Mouse (Mus musculus) ES-E14 (cell line): ENCODE results near the gene Hyal2. TPM values are rescaled to one million over a fixed set of nuclear protein-coding genes. Genes with fewer than 3 reads are reported as not detected.

Experiments used
- DNase-seq: peaks from one replicate; pipeline ENCODE4 v3.0.0-alpha.2; 2013; ENCODE audit warnings: low read depth, low spot score
- H3K27ac ChIP-seq: 2 replicates; pipeline ENCODE4 v1.5.1; 2012; ENCODE audit warnings: low read depth, mild to moderate bottlenecking, low read length, moderate library complexity, mixed read lengths; ENCODE audit not compliant: poor library complexity, insufficient read depth, severe bottlenecking
- H3K36me3 ChIP-seq: 2 replicates; pipeline ENCODE4 v1.6.1; 2012; ENCODE audit warnings: mild to moderate bottlenecking, low read length, moderate library complexity, mixed read lengths; ENCODE audit not compliant: control insufficient read depth, poor library complexity, insufficient read depth, severe bottlenecking
- H3K4me1 ChIP-seq, 2 experiments: fragments of 150-350 bp in 1 of 2; sonication (generic) in 1 of 2; 2 replicates each; pipeline ENCODE4 v1.6.1; 2012; ENCODE audit warnings: low read length in 2 of 2, mild to moderate bottlenecking in 1 of 2, mixed read lengths in 1 of 2; ENCODE audit not compliant: control insufficient read depth in 2 of 2, insufficient read depth in 2 of 2, poor library complexity in 1 of 2
- H3K4me3 ChIP-seq, 2 experiments: fragments of 150-350 bp in 1 of 2; sonication (generic) in 1 of 2; 2 replicates each; pipeline ENCODE4 v1.5.1; 2012; ENCODE audit warnings: low read length in 2 of 2, low read depth in 1 of 2, mild to moderate bottlenecking in 1 of 2, mixed read lengths in 1 of 2; ENCODE audit not compliant: insufficient read depth in 1 of 2, poor library complexity in 1 of 2, severe bottlenecking in 1 of 2
- H3K9ac ChIP-seq: 2 replicates; pipeline ENCODE4 v1.6.1; 2012; ENCODE audit warnings: low read depth, mild to moderate bottlenecking, low read length, mixed read lengths; ENCODE audit not compliant: poor library complexity, insufficient read depth, severe bottlenecking
- H3K9me3 ChIP-seq: fragments of 150-350 bp; sonication (generic); 2 replicates; pipeline ENCODE4 v1.6.1; 2012; ENCODE audit warnings: low read depth, mild to moderate bottlenecking, low read length; ENCODE audit not compliant: control insufficient read depth, insufficient read depth
- CHD2 ChIP-seq: IDR thresholded peaks from 2 replicates; pipeline ENCODE4 v1.6.1; 2014; ENCODE audit warnings: mild to moderate bottlenecking, low read depth, low read length, inconsistent platforms
- HCFC1 ChIP-seq: IDR thresholded peaks from 2 replicates; pipeline ENCODE4 v1.6.1; 2012; ENCODE audit warnings: low read length, inconsistent platforms, borderline replicate concordance; ENCODE audit not compliant: insufficient read depth
- MAFK ChIP-seq: IDR thresholded peaks from 2 replicates; pipeline ENCODE4 v1.6.1; 2014; ENCODE audit warnings: mild to moderate bottlenecking, low read depth, low read length, inconsistent platforms; ENCODE audit not compliant: insufficient read depth
- ZC3H11A ChIP-seq: IDR thresholded peaks from 2 replicates; pipeline ENCODE4 v1.6.1; 2012; ENCODE audit warnings: low read depth, mild to moderate bottlenecking, inconsistent platforms, low read length, borderline replicate concordance
- ZNF384 ChIP-seq: IDR thresholded peaks from 2 replicates; pipeline ENCODE4 v1.6.1; 2012; ENCODE audit warnings: low read depth, low read length, inconsistent platforms
- in situ Hi-C, 2 experiments: fragments of 600-800 bp; cut with MboI; formaldehyde crosslinking; loops; one replicate each; pipeline ENCODE4 v1.15.1; 2025; ENCODE audit warnings: low sequenced_read_pairs in 2 of 2, inconsistent platforms in 1 of 2; ENCODE audit not compliant: unreplicated experiment in 2 of 2
- total RNA-seq: library from RNA; depleted of rRNA; stranded (reverse); fragments of 300-350 nt; gene quantifications from 2 replicates; pipeline ENCODE4 v1.2.3, GENCODE M21; 2012; rRNA removed

The Hyal2 gene
- total RNA-seq, 1 experiment, result 68.1 TPM

- Histone ChIP-seq H3K27ac (no peak overlapping the region), H3K4me3 (no peak overlapping the region), H3K9me3 (no peaks in the 10 kb centered on the region), H3K4me1 (peaks cover 0 to 11% of the 10 kb centered on the region in 2 experiments; a peak in 2 of 4 replicates), H3K36me3 (peaks cover 52% of the 10 kb centered on the region), H3K9ac (no peak overlapping the region)
- TF ChIP-seq ZC3H11A, result no peak
- in situ Hi-C loops, result no loop called here
- no peak for DNase-seq
Measured at GRCm38 (mm10) chr9:107618098-107618497, 50.4 kb downstream of the Hyal2 start.

GRCm38 (mm10) chr9:107618778-107619545 lies 51.2 kb downstream of the Hyal2 start:
- peaks cover 52% of the 10 kb centered on the region for H3K36me3 ChIP-seq
- H3K9ac ChIP-seq, result no peak overlapping the region
- H3K9me3 ChIP-seq, result no peaks in the 10 kb centered on the region
- TF ChIP-seq ZC3H11A (no peak), CHD2 (no peak), MAFK (no peak), ZNF384 (no peak), HCFC1 (no peak)
- peaks cover under 1 to 11% of the 10 kb centered on the region in 2 experiments; a peak in 3 of 4 replicates for H3K4me1 ChIP-seq
- 0 out of 2 replicates have a peak overlapping the region, but pooled peaks have one; percentile 49 for H3K27ac ChIP-seq
- DNase-seq, result no peak
- no peak overlapping the region for H3K4me3 ChIP-seq
- in situ Hi-C loops, result no loop called here

GRCm38 (mm10) chr9:107619546-107619879 lies 51.8 kb downstream of the Hyal2 start:
- no peaks in the 10 kb centered on the region for H3K9me3 ChIP-seq
- peaks cover 52% of the 10 kb centered on the region for H3K36me3 ChIP-seq
- no peak overlapping the region for H3K9ac ChIP-seq
- in situ Hi-C loops, result no loop called here
- no peak for DNase-seq
- no peak overlapping the region for H3K4me3 ChIP-seq
- H3K27ac ChIP-seq, result no peak overlapping the region
- peaks cover 3 to 15% of the 10 kb centered on the region in 2 experiments; a peak in 2 of 4 replicates for H3K4me1 ChIP-seq
- TF ChIP-seq HCFC1 (no peak), ZC3H11A (no peak), CHD2 (no peak), MAFK (no peak)

GRCm38 (mm10) chr9:107620954-107621353 lies 53.2 kb downstream of the Hyal2 start:
- Histone ChIP-seq H3K27ac (no peak overlapping the region), H3K36me3 (peaks cover 40% of the 10 kb centered on the region), H3K4me1 (peaks cover 3 to 18% of the 10 kb centered on the region in 2 experiments; a peak in 3 of 4 replicates), H3K9me3 (no peaks in the 10 kb centered on the region), H3K9ac (no peak overlapping the region), H3K4me3 (no peak overlapping the region)
- DNase-seq, result no peak
- in situ Hi-C loops, result no loop called here
- TF ChIP-seq CHD2, result no peak
- no peak for TF ChIP-seq ZNF384
- TF ChIP-seq ZC3H11A, result no peak
- no peak for TF ChIP-seq HCFC1
- TF ChIP-seq MAFK, result no peak

Other genes starting within 250 kb of the Hyal2 start
- gene Hemk1, start 229.6 kb upstream of the Hyal2 start, total RNA-seq, result 29.1 and 41.3 TPM in 2 replicates
- 0.45 and 0.95 TPM in 2 replicates for gene 6430571L13Rik, start 227.3 kb upstream of the Hyal2 start, total RNA-seq
- gene Cacna2d2, start 168.3 kb upstream of the Hyal2 start, total RNA-seq, result 0.85 and 2.4 TPM in 2 replicates
- gene Tmem115, start 34.0 kb upstream of the Hyal2 start, total RNA-seq, result 42.3 and 64.3 TPM in 2 replicates
- 25.3 and 35.2 TPM in 2 replicates for gene Cyb561d2, start 25.8 kb upstream of the Hyal2 start, total RNA-seq
- gene Nprl2, start 25.7 kb upstream of the Hyal2 start, total RNA-seq, result 21.2 and 30.5 TPM in 2 replicates
- 0.37 and 0.49 TPM in 2 replicates for gene Zmynd10, start 20.6 kb upstream of the Hyal2 start, total RNA-seq
- 25.5 and 41.4 TPM in 2 replicates for gene Rassf1, start 16.4 kb upstream of the Hyal2 start, total RNA-seq
- gene Tusc2, start 4.7 kb upstream of the Hyal2 start, total RNA-seq, result 14.0 and 14.2 TPM in 2 replicates
- gene Hyal1, start 9.0 kb downstream of the Hyal2 start, total RNA-seq, result 11.8 and 19.2 TPM in 2 replicates
- gene Naa80, start 10.9 kb downstream of the Hyal2 start, total RNA-seq, result 7.3 and 13.3 TPM in 2 replicates
- 0.54 and 1.2 TPM in 2 replicates for gene Hyal3, start 12.9 kb downstream of the Hyal2 start, total RNA-seq
- 66.6 and 82.7 TPM in 2 replicates for gene Ifrd2, start 19.7 kb downstream of the Hyal2 start, total RNA-seq
- 7.4 and 7.6 TPM in 2 replicates for gene Sema3b, start 41.3 kb downstream of the Hyal2 start, total RNA-seq
- gene Gnai2, start 67.4 kb downstream of the Hyal2 start, total RNA-seq, result 178 and 232 TPM in 2 replicates
- 2.9 and 8.9 TPM in 2 replicates for gene Slc38a3, start 101.6 kb downstream of the Hyal2 start, total RNA-seq
- gene Gnat1, start 111.8 kb downstream of the Hyal2 start, total RNA-seq, result 1.2 and 1.8 TPM in 2 replicates
- gene Sema3f, start 142.5 kb downstream of the Hyal2 start, total RNA-seq, result 11.5 and 11.6 TPM in 2 replicates
- gene Rbm5, start 203.1 kb downstream of the Hyal2 start, total RNA-seq, result 97.7 and 116 TPM in 2 replicates